Mouse (Mus musculus): ENCODE results near the gene Rnd2.

DNA sequence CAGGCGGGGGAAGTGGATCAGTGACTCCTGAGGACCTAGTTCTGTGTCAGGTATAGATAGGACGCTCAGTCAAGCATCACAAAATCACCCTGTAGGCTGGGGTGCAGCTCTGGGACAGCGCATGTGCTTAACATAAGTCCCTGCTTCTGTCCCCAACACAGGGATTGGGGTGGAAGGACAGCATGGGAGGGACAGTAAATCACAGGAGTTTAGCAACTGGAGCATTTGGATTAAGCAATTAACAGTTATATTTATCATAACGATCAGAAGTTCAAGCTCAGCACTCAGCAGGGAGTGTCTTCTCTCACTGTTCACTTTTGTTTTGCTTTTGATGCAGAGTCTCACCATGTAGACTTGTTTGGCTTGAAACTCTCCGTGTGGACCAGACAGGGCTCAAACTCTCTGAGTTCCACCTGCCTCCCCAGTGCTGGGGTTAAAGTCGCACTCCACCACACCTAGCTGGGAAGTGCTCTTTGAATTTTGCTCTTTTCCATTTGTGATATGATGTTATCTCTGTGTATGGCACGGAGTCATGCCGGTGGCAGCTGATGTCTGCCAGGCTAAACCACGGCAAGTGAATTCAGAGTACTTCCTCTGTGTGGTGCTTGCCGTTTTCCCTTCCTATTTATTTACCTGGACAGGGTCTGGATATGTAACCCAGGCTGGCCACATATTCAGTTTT, 12.6 kb upstream of the Rnd2 start:
- no peak for TF ChIP-seq CTCF (IDR thresholded peaks at IDR 0.05; ENCODE audit: extremely low read depth, insufficient read depth, insufficient read length, insufficient replicate concordance)
- TF ChIP-seq POLR2A (IDR thresholded peaks at IDR 0.05; ENCODE audit: low read depth, low read length), result no peak
